Mouse (Mus musculus) CH12.LX (cell line): ENCODE data around the gene Clnk. TPM values are rescaled to one million over a fixed set of nuclear protein-coding genes. Genes with fewer than 3 reads are reported as not detected.

Source experiments
- DNase-seq: peaks from one replicate; pipeline ENCODE4 v3.0.0-alpha.2; 2013; ENCODE audit errors: extremely low read depth
- H3K27ac ChIP-seq: 2 replicates; pipeline ENCODE4 v1.5.1; 2012; ENCODE audit warnings: low read depth, mild to moderate bottlenecking, control low read depth, moderate library complexity; ENCODE audit not compliant: insufficient read depth
- H3K27me3 ChIP-seq: replicated peaks from 2 replicates; pipeline ENCODE3; 2012; ENCODE audit warnings: inconsistent platforms
- H3K36me3 ChIP-seq, 2 experiments: replicated peaks in 1 of 2; 2 replicates each; pipeline versions ENCODE3 to v1.6.1; 2012; ENCODE audit warnings: inconsistent platforms in 1 of 2, low read length in 1 of 2, mild to moderate bottlenecking in 1 of 2, mixed read lengths in 1 of 2, moderate library complexity in 1 of 2; ENCODE audit not compliant: control insufficient read depth in 1 of 2, insufficient read depth in 1 of 2
- H3K4me1 ChIP-seq, 2 experiments: 2 replicates each; pipeline ENCODE4 v1.6.1; 2012; ENCODE audit warnings: inconsistent platforms in 1 of 2, moderate library complexity in 1 of 2; ENCODE audit not compliant: insufficient read depth in 2 of 2, control insufficient read depth in 1 of 2
- H3K4me2 ChIP-seq: 2 replicates; pipeline ENCODE4 v1.6.1; 2012; ENCODE audit warnings: low read depth, mild to moderate bottlenecking, control low read depth; ENCODE audit not compliant: poor library complexity, insufficient read depth, severe bottlenecking
- H3K4me3 ChIP-seq, 3 experiments: fragments of 150-350 bp in 1 of 3; sonication (generic) in 1 of 3; replicated peaks in 1 of 3; 2 replicates each; pipeline versions ENCODE3 to v1.5.1; 2011 to 2012; ENCODE audit warnings: low read depth in 2 of 3, low read length in 2 of 3, mild to moderate bottlenecking in 2 of 3, moderate library complexity in 2 of 3, control low read depth in 1 of 3, improper control_type of control experiment in 1 of 3, inconsistent platforms in 1 of 3, mixed read lengths in 1 of 3; ENCODE audit not compliant: poor library complexity in 1 of 3
- H3K79me2 ChIP-seq: replicated peaks from 2 replicates; pipeline ENCODE4 v1.6.1; 2012; ENCODE audit warnings: mild to moderate bottlenecking, moderate library complexity; ENCODE audit not compliant: control insufficient read depth, poor library complexity, insufficient read depth, severe bottlenecking; ENCODE audit errors: extremely low read depth
- H3K9ac ChIP-seq: 2 replicates; pipeline ENCODE4 v1.6.1; 2012; ENCODE audit warnings: low read depth, mild to moderate bottlenecking, control low read depth, moderate library complexity; ENCODE audit not compliant: insufficient read depth
- H3K9me3 ChIP-seq: replicated peaks from 2 replicates; pipeline ENCODE3; 2012; ENCODE audit warnings: low read length, inconsistent platforms, mixed read lengths
- CHD1 ChIP-seq: IDR thresholded peaks from 2 replicates; pipeline ENCODE4 v1.6.1; 2012; ENCODE audit warnings: low read depth, low read length, improper control_type of control experiment, inconsistent platforms
- ELF1 ChIP-seq: IDR thresholded peaks from 2 replicates; pipeline ENCODE4 v1.6.1; 2014; ENCODE audit warnings: low read depth, mild to moderate bottlenecking, inconsistent platforms, low read length, improper control_type of control experiment
- KAT2A ChIP-seq: IDR thresholded peaks from 2 replicates; pipeline ENCODE4 v1.6.1; 2012; ENCODE audit warnings: low read length, improper control_type of control experiment, inconsistent platforms; ENCODE audit not compliant: insufficient replicate concordance
- MAFK ChIP-seq: IDR thresholded peaks from 2 replicates; pipeline ENCODE4 v1.6.1; 2011; ENCODE audit warnings: low read length, improper control_type of control experiment; ENCODE audit not compliant: insufficient replicate concordance
- MAX ChIP-seq: IDR thresholded peaks from 2 replicates; pipeline ENCODE4 v1.6.1; 2011; ENCODE audit warnings: low read length, improper control_type of control experiment
- PAX5 ChIP-seq: IDR thresholded peaks from 2 replicates; pipeline ENCODE4 v1.6.1; 2012; ENCODE audit warnings: low read length, inconsistent platforms, mixed read lengths
- POLR2A ChIP-seq: IDR thresholded peaks from 2 replicates; pipeline ENCODE4 v1.6.1; 2011; ENCODE audit warnings: low read depth, mild to moderate bottlenecking, improper control_type of control experiment, low read length
- SIN3A ChIP-seq: IDR thresholded peaks from 2 replicates; pipeline ENCODE4 v1.6.1; 2012; ENCODE audit warnings: low read length, improper control_type of control experiment, inconsistent platforms
- TBP ChIP-seq: conservative IDR thresholded peaks from 2 replicates; pipeline ENCODE4 v1.6.1; 2011; ENCODE audit warnings: low read depth, low read length, improper control_type of control experiment
- TCF12 ChIP-seq: IDR thresholded peaks from 2 replicates; pipeline ENCODE4 v1.6.1; 2014; ENCODE audit warnings: low read depth, mild to moderate bottlenecking, inconsistent platforms, low read length, improper control_type of control experiment
- ZKSCAN1 ChIP-seq: IDR thresholded peaks from 2 replicates; pipeline ENCODE4 v1.6.1; 2012; ENCODE audit warnings: low read depth, inconsistent platforms, low read length, improper control_type of control experiment, borderline replicate concordance
- ZMIZ1 ChIP-seq: IDR thresholded peaks from 2 replicates; pipeline ENCODE4 v1.6.1; 2012; ENCODE audit warnings: low read depth, mild to moderate bottlenecking, inconsistent platforms, low read length, improper control_type of control experiment
- dilution Hi-C: fragments of 300-500 bp; cut with MboI; formaldehyde crosslinking; loops from 2 replicates; pipeline ENCODE4 v1.14.3; 2020; ENCODE audit warnings: low sequenced_read_pairs; ENCODE audit not compliant: extremely low pct_unique_long_range_greater_than_20kb, extremely low pct_ligation_motif_present
- in situ Hi-C: fragments of 300-500 bp; cut with MboI; formaldehyde crosslinking; loops from 3 replicates; pipeline ENCODE4 v1.14.3; 2019; ENCODE audit warnings: low sequenced_read_pairs, low pct_ligation_motif_present, low pct_unique_long_range_greater_than_20kb, mixed read lengths
- polyA plus RNA-seq: library from polyadenylated mRNA; unstranded; fragments of >175 nt; gene quantifications from 2 replicates; pipeline ENCODE4 v1.2.1, GENCODE M21; 2012; ENCODE audit warnings: low read depth; ENCODE audit not compliant: insufficient read length
- total RNA-seq, 2 experiments: library from RNA; depleted of rRNA; stranded (reverse); fragments of 300-350 nt in 1 of 2; fragments of >200 nt in 1 of 2; gene quantifications; 2 replicates each; pipeline ENCODE4 v1.2.3; 2012 to 2014

The Clnk gene
- total and polyA plus RNA-seq, 3 experiments = not detected

DNA sequence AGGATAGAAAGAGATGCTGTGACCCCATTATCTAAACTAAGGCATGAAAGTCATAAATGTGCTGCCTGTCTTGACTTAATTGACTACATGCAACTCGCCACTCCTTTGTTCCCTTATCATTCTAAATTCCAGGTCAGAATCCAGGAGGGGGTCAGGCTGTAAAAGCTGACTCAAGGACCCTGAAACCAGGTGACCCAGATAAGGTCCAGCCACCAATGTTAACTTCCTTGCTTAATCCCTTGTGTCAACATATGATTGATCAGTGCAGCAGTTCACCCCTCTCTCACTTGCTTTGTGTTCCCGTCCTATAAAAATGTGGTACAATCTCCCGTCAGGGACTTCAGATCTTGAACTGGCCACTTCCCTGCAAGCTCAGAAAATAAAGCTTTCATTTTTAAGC, 31.1 kb downstream of the Clnk start:
- Histone ChIP-seq H3K4me3 (no peak overlapping the region), H3K36me3 (no peaks in the 10 kb centered on the region)
- dilution Hi-C loops = no loop called here

DNA sequence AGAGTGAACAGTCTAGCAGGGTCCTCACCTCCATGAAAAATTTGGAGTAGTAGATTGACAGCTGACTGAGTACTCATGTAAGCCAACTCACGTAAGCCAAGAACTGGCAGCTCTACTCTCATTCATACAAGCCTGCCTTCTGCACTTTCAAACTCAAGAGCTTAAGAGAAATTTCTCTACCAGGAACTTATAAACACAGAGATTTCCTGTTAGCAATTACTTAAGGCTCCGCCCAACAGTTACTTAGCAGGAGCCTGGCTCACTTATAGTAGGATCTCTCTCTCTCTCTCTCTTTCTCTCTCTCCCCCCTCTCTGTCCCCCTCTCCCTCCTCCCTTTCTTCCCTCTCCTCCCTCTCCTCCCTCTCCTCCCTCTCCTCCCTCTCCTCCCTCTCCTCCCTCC, 32.3 kb downstream of the Clnk start:
- no peak overlapping the region for H3K9ac ChIP-seq
- no peak overlapping the region for H3K27ac ChIP-seq
- no peaks in the 10 kb centered on the region for H3K79me2 ChIP-seq
- in situ Hi-C loops (no loop called here), dilution Hi-C loops (no loop called here)
- H3K27me3 ChIP-seq = no peaks in the 10 kb centered on the region
- H3K9me3 ChIP-seq = no peaks in the 10 kb centered on the region
- H3K36me3 ChIP-seq = no peaks in the 10 kb centered on the region
- no peak overlapping the region for H3K4me3 ChIP-seq
- TF ChIP-seq MAFK (no peak), TBP (no peak), KAT2A (no peak), CHD1 (no peak), ZKSCAN1 (no peak), ZMIZ1 (no peak), SIN3A (no peak), TCF12 (no peak), MAX (no peak), POLR2A (no peak)
- H3K4me2 ChIP-seq = no peak overlapping the region
- DNase-seq = no peak
- H3K4me1 ChIP-seq = no peaks in the 10 kb centered on the region

More for the DNA sequence above, 31.1 kb downstream of the Clnk start:
- Histone ChIP-seq H3K4me2 (no peak overlapping the region), H3K9ac (no peak overlapping the region), H3K27ac (no peak overlapping the region), H3K27me3 (no peaks in the 10 kb centered on the region), H3K9me3 (no peaks in the 10 kb centered on the region), H3K4me1 (no peaks in the 10 kb centered on the region), H3K79me2 (no peaks in the 10 kb centered on the region)
- TF ChIP-seq ELF1 = no peak
- no peak for DNase-seq
- in situ Hi-C loops = no loop called here

DNA sequence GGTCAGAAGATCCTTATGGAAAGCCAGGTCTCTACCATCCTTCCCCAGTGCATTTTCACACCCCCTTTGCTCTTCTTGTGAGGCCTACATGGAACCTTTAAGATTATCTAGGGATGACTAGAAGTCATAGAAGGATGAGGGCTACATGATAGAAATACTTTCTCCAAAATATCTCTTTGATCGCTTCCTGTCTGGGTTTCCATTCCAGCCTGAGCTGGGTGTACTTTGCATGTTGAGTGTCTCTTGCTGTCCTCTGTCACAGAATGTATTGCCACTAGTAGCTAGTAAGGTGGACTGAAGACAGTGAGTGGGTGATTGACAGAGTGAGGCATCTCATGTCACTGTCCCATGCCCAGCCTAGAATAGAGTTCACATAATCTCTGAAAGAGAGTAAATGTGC, 36.6 kb downstream of the Clnk start:
- dilution Hi-C loops = no loop called here
- Histone ChIP-seq H3K4me2 (no peak overlapping the region), H3K9ac (no peak overlapping the region), H3K36me3 (no peaks in the 10 kb centered on the region), H3K9me3 (no peaks in the 10 kb centered on the region), H3K79me2 (no peaks in the 10 kb centered on the region), H3K27me3 (no peaks in the 10 kb centered on the region), H3K27ac (no peak overlapping the region), H3K4me3 (no peak overlapping the region), H3K4me1 (no peaks in the 10 kb centered on the region)
- TF ChIP-seq TBP = no peak
- no peak for TF ChIP-seq PAX5
- in situ Hi-C loops = no loop called here
- DNase-seq = no peak
